Mouse (Mus musculus) olfactory bulb, adult 2 months (tissue): ENCODE results near the gene Fgf7.

Experiments used
- CTCF ChIP-seq: fragments of 200-500 bp; IDR thresholded peaks from 2 replicates; pipeline ENCODE4 v1.5.1; 2012; ENCODE audit warnings: low read depth, mild to moderate bottlenecking, low read length, moderate library complexity; ENCODE audit not compliant: insufficient read depth
- POLR2A ChIP-seq: fragments of 200-500 bp; IDR thresholded peaks from 2 replicates; pipeline ENCODE4 v1.6.1; 2012; ENCODE audit warnings: mild to moderate bottlenecking, low read depth, low read length, moderate library complexity; ENCODE audit not compliant: insufficient read depth

DNA sequence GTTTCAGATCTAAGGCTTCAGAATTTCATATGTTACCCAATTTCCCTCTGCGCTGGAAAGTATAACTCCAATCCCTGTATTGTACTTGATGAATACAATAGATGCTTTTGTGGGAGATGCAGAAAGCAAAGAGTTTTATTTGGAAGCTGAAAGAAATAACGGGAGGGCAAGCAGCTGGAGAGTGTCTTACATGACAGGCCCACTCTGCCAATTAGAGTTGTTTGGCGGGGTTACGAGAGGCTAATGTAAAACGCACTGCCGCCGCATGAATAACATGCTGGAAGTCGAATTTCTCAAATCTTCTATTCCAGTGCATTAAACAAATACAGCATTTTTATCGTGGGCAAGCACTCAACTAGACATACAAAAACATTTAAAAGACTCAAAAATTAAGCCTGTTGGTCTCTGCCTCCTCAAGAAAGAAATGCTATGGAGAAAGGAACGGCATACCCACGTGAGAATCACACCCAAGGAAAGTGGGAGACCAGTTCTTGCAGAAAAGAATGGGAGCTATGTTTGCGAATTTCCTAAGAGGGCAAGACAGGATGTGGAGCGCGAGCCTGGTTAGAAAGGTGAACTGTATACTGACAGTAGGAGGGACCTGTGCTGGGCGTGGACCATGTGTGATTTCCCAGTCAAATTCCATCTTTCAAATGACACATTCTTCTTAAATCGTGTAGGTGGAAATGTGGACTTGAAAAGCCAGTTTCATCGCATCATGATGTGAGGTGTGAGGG is 26.7 kb downstream of the Fgf7 start:
- no peak for TF ChIP-seq POLR2A
- no peak for TF ChIP-seq CTCF
